Mouse (Mus musculus) cerebellum, adult 2 months (tissue): ENCODE measurements around the gene Lyrm4.

Source experiments
- CTCF ChIP-seq: fragments of 200-500 bp; IDR thresholded peaks from 2 replicates; pipeline ENCODE4 v1.5.1; 2011; ENCODE audit warnings: low read depth, mild to moderate bottlenecking, control low read depth, low read length, moderate library complexity, borderline replicate concordance; ENCODE audit not compliant: insufficient read depth
- POLR2A ChIP-seq: fragments of 200-500 bp; IDR thresholded peaks from 2 replicates; pipeline ENCODE4 v1.6.1; 2011; ENCODE audit warnings: low read length, control low read depth, borderline replicate concordance; ENCODE audit not compliant: insufficient read depth

DNA sequence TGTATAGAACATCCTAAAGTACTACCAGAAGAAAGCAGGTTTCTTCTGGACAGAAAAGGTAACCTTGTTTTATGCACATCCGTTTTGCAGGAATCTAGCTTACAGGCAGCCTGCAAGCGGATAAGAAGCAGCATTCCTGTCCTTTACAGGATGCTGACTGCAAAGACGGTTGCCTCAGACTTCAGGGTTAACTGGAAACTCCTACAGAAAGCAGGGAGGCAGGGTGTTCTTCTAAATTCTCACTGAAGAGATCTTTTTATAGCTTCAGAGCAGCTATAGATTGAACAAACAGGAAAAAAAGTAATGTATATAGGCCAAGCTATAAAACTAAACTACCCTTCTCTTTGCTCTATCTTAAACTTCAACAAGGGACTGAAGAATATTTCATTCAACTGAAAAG, 32.6 kb downstream of the Lyrm4 start:
- TF ChIP-seq CTCF (no peak), POLR2A (no peak)
